Mouse (Mus musculus) urinary bladder, postnatal 25 days (tissue): ENCODE measurements around the gene Cgrrf1.
"Not testable (repeated sequence)": the region's sequence is repeated elsewhere in the genome, so short reads cannot be mapped to it uniquely, and the experiment has no call there.

Experiments
- DNase-seq: peaks from one replicate; pipeline ENCODE4 v3.0.0; 2022; ENCODE audit warnings: low spot score

The Cgrrf1 gene

DNA sequence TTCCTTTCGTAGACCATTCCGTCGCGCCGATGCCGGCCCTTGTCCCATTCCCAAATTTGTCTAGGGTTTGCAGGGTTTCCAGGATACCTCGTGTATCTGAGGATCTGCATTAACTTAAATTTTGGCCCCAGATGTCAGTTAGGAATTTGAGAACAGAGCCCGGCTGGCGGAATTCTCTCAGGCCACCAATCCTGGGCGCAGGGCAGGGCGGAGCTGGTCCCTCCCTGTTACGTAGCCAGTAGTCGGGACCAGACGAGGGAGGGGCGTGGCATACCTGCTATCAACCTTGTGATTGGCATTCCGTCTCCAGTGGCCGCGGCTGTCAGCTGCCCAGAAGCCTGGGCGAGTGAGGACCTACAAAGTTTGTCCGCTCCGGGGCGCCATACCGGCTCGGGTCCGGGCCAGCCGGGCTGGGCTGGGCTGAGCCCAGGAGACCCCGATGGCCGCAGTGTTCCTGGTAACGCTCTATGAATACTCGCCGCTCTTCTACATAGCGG lies at the start of gene Cgrrf1:
Cgrrf1 (plus strand) TSS at position 289 of the 497 bp plus-strand sequence.
- DNase-seq = peak; percentile 83

DNA sequence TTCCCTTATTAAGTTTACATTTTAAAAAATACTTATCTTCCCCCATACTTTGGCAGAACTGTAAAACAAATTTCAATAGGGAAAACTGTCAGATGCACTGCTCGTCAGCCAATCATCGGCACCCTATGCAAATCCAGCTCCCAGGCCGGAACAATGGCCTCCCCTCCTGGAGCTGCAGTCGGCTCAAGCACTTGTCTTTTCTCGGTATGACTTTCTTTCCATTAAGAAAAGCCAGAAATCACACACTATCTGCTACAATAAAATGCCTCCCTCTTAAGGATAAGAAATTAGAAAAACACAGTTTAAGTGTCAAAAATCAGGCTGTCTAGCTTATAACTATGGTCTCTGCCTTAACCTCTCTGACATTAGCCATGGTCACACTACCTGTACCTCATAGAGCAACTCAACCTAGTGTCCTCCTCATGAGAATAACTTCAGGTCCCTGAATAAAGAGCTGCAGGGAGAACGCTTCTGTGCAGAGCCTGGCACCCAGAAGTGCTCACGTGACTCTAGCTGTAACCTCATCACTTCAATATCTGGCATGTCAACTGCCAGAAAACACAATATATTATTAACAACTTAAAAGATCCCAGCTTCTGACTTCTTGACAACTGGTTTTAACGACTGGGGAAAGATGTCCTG lies 49.6 kb upstream of the Cgrrf1 start:
- no peak for DNase-seq

DNA sequence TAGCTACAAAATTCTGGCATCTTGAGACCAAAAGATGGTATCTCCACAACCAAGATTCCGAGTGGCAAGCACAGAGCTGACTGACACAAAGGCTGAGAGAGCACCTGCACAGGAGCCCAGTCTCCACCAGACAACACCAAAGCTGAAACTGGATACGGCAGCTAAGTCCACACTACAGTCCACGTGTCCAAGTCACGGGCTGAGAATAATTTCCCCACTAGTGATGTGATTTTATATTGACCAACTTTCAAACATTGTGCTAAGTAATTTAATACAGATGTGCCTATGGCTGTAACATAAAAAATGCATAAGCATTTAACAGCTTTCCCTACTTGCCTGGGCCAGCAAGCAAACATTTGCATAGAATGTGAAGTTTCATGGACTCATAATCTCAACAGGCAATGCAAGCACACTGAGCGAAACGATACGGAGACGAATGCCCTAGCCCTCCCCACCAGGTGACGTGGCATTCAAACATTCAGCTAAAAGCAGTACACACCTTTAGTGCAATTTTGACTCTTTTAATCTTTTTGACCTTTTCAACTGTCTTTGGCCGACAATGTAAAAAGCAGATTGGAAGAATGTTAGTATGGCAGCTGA lies 48.5 kb upstream of the Cgrrf1 start:
- DNase-seq = no peak

DNA sequence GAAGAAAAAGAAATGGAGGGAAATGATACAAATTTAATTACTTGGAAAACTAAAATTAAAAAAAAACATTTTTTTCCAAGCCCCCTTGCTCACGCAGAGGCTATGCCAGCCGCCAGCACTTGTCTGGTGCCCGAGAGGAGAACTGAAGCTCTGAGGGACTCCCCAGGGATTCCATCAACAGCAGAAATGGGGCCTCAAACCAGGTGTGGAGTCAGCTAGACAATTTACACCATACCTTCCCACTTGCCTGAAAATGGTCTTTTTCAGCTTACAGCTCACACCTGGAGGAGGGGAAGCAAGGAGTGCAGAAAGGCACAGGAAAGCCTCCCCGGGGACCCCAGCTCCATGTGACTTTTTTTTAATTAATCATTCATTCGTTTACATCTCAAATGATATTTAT lies 46.7 kb upstream of the Cgrrf1 start:
- DNase-seq = no peak

DNA sequence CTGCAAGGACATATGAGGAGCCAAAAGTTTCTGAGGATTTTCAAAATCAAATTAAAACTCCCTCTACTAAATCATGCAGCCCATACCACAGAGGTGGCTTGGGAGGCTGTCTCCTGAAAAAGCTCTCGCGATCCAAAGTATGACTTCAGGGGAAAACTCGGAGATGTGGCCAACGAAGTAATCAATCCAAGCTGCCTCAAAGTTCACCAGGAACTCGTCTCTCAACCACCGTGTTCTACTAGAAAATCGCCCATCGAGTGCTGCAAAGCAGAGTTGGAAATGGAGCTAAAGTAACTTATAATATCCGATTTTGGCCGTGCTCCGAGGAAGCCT lies 44.5 kb upstream of the Cgrrf1 start:
- no peak for DNase-seq

DNA sequence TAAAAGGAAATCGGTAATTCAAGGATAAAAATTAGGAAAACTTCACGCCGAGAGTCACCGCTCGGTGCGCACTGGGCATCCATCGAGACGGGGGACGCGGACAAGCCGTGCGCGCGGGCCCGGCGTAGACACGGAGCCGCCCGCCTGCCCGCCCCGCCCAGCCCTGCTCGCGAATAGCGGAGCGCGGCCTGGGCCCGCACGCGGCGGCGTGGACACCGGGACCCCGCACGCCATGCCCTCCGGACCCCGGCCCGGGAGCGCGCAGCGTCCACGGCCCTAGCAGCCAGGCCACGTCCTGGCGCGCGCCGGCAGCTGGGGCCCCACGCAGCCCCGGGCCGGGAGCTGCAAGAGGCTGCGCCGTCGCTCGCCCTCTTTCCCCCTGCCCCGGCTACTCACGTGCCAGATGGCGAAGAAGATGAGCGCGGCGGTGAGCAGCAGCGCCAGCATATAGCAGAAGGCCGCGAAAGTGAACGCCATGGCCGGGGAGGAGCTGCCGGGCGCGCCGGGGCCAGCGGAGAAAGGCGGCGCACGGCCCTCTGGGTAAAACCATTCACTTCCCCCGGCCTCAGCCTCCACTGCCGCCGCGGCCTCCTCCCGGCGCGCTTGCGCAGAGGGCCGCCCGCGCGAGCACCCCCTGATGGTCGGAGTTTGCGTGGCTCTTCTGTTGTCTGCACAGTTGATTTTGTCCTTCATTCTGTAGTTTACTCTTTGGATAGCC lies 44.0 kb upstream of the Cgrrf1 start, which contains the start of gene Cnih1:
Cnih1 (minus strand) TSS at position 625 of the 718 bp plus-strand sequence.
- DNase-seq = peak; percentile 93

DNA sequence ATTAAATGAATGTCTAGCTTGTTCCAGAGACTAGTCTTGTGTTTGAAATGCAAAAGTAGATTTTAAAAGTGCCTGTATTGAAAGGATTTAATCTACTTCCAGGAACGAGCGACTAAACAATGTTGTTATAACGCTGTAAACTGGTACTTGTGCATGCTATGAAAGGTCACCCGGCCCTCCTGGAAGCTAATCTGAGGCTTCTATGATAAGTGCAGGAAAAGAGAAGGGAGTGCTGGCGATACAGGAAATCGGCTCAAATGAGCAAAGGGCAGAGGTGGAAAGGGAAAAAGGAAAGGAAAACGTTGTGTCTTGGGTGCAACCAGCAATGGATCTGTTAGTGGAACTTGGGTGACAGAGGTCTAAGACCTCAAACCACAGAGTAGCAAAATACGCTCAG lies 43.4 kb upstream of the Cgrrf1 start:
- DNase-seq = no peak

DNA sequence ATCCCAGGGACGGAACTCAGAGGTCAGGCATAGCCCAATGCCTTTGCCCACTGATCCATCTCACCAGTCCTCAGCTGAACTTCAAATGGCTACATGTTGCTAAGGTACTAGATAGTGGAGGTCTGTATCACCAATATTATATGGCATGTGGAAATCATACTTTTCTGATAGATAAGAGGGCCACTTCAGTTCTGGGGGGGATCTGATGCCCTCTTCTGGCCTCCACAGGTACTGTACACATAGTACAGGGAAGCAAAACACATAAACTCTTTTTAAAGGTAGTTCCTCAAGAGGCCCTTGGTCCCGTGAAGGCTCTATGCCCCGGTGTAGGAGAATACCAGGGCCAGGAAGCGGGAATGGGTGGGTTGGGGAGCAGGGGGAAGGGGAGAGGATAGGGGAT lies 41.6 kb upstream of the Cgrrf1 start:
- DNase-seq = no peak

DNA sequence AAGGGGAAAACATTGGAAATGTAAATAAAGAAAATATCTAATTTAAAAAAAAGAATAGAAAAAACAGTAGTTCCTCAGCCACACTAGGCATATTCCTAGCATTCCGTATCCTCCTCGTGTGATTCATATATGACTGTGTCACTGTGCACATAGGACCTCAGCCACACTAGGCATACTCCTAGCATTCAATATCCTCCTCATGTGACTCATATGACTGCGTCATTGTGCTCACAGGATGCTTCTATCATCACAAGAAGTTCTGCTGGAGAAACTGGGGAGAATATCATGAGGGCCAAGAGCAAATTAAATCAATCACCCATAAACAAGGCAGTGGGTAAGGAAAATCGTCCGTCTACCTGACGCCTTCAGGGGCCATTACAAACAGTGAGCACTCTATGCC lies 41.2 kb upstream of the Cgrrf1 start:
- no peak for DNase-seq

DNA sequence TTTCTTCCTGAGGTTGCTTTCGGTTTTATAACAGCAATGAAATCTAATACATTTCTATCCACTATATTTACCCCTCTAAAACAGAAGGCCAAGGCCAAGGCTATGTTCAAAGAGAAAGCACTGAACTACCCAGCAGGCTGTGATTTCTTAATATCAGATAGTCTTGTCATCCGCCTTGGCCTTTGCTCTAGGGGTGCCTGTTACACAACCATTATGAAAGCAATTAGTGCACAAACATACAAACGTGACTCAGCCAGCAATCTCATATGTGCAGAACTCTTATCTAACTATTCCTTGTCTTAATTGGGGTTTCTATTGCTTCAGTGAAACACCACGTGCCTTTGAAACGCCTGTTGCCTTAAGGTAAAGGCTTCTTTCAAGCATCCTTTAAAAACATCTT lies 37.8 kb upstream of the Cgrrf1 start:
- DNase-seq = no peak

DNA sequence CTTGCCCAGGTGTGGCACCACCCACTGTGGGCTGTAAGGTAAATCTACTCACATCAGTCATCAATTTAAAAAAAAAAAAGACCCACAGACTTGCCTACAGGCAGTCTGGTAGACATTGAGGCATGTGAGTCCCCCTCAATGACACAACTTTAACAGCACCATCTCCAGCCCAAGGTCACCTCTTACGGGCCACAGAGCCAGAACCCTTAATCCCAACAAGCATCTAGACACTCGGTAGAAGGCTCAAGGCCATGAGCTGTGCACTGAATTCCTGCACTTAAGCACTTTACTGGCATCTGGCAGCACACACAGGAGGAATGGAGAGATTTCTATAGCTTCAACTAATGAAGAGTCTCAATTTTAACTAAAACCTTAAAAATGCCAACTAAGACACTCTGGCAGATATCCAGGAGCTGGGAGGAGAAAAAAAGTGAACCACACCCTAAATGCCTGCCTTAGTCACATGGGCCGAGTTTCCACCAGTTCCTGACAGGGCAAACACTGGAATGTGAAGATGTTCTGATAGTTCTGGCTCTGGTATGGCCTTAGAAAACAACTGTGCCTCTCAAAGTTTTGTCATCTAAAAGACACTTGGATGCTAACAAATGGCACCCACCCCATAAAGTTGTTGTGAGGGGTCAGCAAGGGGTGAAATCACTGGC lies 31.1 kb upstream of the Cgrrf1 start:
- DNase-seq = no peak

DNA sequence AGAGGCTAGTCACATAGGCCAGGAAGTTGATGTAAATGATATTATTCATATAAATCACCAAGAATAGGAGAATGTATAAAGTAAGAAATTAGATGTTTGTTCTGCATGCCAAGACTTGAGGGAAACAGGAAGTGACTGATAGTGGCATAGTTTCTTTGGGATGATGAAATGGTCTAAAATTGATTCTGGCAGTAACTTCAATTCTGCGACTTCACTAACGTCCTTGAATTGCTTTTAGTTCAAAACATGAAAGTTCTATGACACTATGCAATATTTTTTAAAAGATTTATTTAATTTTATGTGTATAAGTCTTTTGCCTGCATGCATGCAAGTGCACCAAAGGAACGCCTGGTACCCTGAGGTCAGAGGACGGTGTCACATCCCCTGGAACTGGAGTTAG lies 28.7 kb upstream of the Cgrrf1 start:
- no peak for DNase-seq

DNA sequence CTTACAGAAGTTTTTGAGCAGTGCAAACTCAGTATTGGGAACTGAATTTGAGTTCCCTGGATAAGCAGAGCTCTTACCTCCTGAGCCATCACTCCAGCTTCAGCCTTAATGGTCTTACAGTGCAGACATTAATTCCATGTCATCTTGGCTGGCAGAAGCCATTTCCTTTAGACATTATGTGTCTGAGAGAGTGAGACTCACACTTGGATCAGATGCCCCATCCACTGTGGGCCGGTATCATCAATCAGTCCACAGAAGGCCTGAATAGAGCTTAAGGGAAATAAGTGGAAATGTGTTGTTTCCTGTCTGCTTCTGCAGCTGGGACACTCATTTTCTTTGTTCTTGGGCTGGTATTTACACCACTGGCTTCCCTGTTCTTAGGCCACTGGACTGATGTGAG lies 28.1 kb upstream of the Cgrrf1 start:
- DNase-seq = no peak

DNA sequence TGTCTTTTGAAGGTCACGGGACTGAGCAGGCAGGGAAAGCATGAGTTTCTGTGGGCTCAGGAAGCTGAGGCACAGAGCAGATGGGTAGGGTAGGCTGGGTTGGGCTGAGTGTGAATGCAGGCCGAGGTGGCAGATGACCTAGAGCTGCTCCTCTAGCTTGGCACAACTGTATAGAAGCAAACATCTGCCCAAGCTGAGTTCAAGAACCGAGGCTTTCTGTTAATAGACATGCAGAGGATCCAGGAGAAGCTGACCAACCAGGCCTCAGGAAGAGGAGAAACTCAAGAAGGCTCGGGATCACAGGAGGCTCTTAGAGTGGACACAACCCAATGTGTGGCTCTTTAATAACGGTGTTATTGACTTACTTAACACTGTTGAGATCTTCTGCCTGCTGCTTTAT lies 25.7 kb upstream of the Cgrrf1 start:
- no peak for DNase-seq

DNA sequence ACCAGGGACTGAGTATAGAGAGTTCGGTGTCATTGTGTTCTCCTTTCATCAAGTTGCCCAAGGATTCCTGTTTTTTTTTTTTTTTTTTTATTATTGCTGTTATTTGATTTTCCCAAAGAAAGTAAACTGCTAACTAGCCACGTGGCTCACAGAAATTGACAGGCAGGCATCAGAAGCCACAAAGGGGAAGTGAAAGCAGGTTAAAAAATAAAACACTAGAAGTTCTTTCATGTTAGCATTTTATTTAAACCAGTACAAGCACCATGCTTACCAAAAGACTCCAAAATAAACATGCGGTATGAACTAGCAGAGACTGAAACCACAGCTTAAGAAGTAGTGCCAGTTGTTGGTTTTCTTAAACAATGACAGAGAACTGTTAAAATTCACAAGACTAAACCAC lies 24.0 kb upstream of the Cgrrf1 start:
- no peak for DNase-seq

DNA sequence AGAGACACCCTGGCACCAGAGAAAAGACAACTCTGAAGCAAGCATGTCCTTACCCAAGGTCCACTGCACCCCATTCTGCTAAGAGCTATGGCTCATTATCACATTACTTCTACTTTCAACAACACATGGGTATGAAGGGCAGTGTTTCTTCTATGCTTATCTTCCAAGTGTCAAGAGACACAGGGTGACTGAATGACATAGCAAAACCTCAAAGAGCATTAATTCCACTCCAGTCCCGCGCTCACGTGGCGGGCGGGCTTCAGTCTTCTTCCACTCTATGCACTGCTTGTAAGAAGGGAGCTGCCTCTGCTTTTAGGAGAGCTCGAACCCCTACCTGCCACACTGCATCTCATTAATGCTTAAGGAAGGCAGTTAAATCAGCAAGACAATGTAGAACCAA lies 16.3 kb upstream of the Cgrrf1 start:
- DNase-seq = no peak

DNA sequence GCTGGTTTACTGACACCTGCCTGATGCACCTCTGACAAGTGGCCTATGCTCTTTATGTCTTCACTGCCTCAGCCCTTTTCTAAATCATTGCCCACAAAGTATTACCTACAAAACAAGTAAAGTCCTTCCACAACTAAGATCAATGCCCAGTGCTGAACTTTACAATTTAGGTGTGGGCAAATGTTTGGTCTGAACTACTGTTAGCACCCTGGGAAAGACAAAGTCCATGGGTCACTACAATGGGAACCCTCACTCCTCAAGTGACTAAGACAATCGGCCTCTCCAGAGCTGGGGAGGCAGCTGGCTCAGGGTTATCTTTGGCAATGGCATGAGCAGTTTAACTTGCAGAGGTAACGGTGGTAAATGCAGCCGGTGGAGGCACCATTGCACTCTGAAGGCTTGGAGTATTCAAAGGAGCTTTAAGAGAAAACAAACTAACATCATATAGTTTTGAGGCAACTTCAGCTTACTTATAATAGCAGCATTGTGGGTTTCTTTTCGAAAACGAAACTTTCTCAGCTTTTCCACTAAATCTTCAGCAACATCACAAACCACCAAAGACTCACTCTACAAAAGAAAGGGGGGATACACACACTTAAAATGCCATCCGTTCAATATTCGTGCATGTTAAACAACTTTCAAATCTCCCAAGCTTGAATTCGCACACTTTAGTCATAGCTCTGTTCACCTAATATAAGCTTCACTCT lies 14.9 kb upstream of the Cgrrf1 start:
- no peak for DNase-seq

DNA sequence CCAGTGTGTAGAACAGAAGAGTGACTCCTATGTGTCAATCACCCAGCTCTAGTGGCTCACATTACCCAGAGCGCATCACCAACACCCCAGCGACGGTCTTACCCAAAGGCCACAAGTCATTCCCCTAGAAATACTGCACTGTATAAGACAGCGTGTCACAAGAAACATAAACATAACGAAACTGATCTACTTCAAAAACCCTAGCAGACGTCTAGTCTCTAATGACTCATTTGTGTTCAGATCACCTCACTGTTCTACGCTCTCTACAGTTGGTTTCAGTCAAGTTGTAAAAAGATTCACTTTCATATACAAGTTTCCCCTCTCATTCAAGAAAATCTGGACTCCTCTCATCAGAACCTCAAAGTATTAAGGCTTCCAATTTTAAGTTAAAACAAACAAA lies 13.2 kb upstream of the Cgrrf1 start:
- no peak for DNase-seq

DNA sequence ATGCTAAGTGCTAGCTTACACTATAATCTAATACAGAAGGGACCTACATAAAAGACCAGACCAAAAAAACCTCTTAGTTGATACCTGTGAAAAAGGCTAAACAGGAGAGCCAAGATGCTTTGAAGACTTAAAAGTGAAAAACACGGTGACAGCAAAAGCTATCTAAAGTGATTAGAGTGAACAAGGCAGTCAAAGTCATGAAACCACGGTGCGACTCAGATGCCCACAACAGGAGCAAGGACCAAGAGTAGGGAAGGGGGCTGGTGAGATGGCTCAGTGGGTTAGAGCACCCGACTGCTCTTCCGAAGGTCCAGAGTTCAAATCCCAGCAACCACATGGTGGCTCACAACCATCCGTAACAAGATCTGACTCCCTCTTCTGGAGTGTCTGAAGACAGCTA lies 12.0 kb upstream of the Cgrrf1 start:
- DNase-seq = not testable (repeated sequence)

DNA sequence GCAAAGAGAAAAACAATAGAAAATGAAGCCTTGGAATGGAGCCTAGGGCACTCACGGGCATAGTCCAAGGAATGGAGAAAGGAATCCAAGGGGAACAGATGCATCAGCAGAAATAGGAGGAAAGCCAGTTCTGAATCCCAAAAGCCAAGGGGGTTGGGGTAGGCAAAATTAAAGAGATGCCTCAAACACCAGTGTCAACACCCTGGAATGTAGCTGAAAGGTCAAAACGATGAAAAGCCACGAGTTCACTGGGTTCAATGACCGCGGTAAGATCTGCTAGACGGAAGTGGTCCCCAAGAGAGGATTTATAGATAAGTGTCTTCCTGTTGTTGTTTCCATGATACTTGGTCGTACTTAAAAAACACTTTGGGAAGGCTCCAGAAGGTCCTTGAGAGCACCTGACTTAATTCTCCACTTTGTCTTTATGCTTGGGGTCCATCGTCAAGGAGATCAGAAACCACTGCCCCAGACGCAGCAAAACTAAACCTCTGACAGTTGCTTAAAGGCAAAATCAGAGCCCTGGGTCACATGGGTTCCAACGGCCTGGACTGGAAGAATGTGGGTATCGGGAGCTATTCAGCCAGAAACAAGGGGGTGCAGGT lies 10.6 kb upstream of the Cgrrf1 start:
- no peak for DNase-seq

DNA sequence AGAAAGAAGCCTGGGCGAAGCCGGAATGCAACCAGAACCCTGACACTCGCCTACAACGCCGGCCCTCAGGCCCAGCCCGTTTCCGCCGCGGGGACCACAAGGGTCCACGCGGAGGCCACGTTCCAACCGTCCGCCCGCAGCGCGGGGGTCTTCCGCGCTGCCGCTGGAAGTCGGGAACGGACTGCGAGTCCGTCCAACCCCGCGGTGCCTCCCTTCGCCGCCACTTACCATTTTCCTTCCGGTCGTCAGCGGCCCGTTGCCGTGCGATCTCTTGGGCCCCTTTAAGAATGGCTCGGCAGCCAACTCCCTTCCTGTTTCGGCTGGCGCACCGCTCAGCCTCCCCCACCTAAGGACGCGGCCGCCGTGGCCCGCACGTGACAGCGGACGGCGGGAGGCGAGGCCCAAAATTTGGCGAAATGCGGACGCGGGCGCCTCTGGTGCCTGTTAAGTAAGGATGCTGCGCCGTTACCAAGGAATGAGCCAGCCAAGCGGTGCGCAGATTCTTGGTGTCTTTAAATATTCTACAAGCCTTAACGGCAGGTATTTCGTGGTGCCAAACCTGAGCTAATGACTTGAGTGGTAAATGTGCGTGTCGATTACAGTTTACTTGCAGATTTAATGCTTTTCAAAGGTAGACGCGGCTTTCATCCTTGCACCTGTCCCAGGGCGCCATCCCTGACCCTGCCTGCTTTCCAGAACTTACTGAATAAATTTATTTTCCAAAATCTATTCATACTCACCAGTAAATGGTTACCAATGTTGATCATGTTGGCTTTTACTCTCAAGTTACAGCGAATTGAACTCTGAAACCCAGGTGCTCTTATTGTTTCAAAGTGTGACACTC lies 9.8 kb upstream of the Cgrrf1 start, which contains the start of gene Gmfb:
Gmfb (minus strand) TSS at position 370 of the 844 bp plus-strand sequence.
- peak; percentile 97 for DNase-seq
